Mouse (Mus musculus) stomach, postnatal 0 days (tissue): ENCODE measurements around the gene Inava.

Experiments used
- CTCF ChIP-seq: IDR thresholded peaks from 2 replicates; pipeline ENCODE4 v1.5.1; 2016; ENCODE audit warnings: antibody characterized with exemption, low read depth, mild to moderate bottlenecking, moderate library complexity
- EP300 ChIP-seq: optimal IDR thresholded peaks from 2 replicates; pipeline ENCODE3; 2016; ENCODE audit warnings: antibody characterized with exemption

GRCm38 (mm10) chr1:136178741-136179140 is 55.3 kb downstream of the Inava start:
- TF ChIP-seq CTCF (no peak), EP300 (no peak)
